Comparison of ENCODE assay signal across 13 mouse cellular contexts in genomic region chr14:25521500-25521899, GRCm38 (mm10).
DNase-seq lines count a peak whose midpoint lies in the region; ATAC-seq and TF ChIP-seq lines count a peak whose summit lies in the region.
"Had no signal": no experiment of that assay in that cellular context is flagged by ENCODE, and none has a peak within 500 bp of the region (broad histone marks: within the 10 kb centered on the region; RNA-seq: fewer than 3 reads in every experiment).

No protein-coding gene starts in this region.

- peak overlapping the region; percentile 77; the same call in 1 of the 2 replicates for H3K27ac ChIP-seq in heart, embryonic 15.5 days
- H3K27ac ChIP-seq in liver, embryonic 13.5 days, result peak overlapping the region; percentile 90

- no peak for ATAC-seq in heart, embryonic 15.5 days (replicated peaks; ENCODE audit: insufficient number of reproducible peaks, insufficient read depth, low FRiP score, low read depth)
- no peak for ATAC-seq in liver, embryonic 13.5 days (ENCODE audit: low read depth)
- ATAC-seq: inflammation-experienced regulatory T-cells, adult 6 months had no signal

- H3K36me3 ChIP-seq in heart, embryonic 15.5 days, result peaks cover 5% of the 10 kb centered on the region; the same call in 1 of the 2 replicates
- H3K36me3 ChIP-seq in C2C12 (ENCODE audit: control insufficient read depth, insufficient read depth), result peaks cover 4% of the 10 kb centered on the region
- 0 out of 2 replicates have a peak, but pooled peaks cover 4% of the 10 kb centered on the region for H3K36me3 ChIP-seq in liver, embryonic 13.5 days
- H3K36me3 ChIP-seq: stomach, embryonic 15.5 days had no signal

- no peak overlapping the region for H3ac ChIP-seq in C2C12 (ENCODE audit: control insufficient read depth, insufficient read length, low read depth)

- intact Hi-C loops in heart, postnatal 25 days (cut with DNase I), result loop anchor here (10.0 kb wide), 1 partner anchor 217 kb away; no protein-coding TSS in a partner anchor

- no peak overlapping the region for H3K4me3 ChIP-seq in heart, embryonic 15.5 days
- H3K4me3 ChIP-seq in C2C12 (ENCODE audit: insufficient read depth, poor library complexity, severe bottlenecking), result no peak overlapping the region
- no peak overlapping the region for H3K4me3 ChIP-seq in liver, embryonic 13.5 days (replicated peaks)
- H3K4me3 ChIP-seq: embryonic facial prominence, embryonic 15.5 days; stomach, embryonic 15.5 days had no signal

- no peak for DNase-seq in heart, postnatal 25 days (ENCODE audit: low spot score)
- DNase-seq in brain, embryonic 14.5 days (ENCODE audit: low read depth), result peak; percentile 33
- DNase-seq in liver, embryonic 13.5 days, result no peak
- DNase-seq in B cell, adult 2 months, result no peak
- no peak for DNase-seq in ovary, adult 18-20 months (ENCODE audit: low spot score)
- DNase-seq: adrenal gland, adult 2 months; kidney, postnatal 14 days; lung, postnatal 10 days had no signal

- no peak overlapping the region for H3K9ac ChIP-seq in heart, embryonic 15.5 days
- peak overlapping the region; percentile 31 for H3K9ac ChIP-seq in liver, embryonic 13.5 days
- H3K9ac ChIP-seq: embryonic facial prominence, embryonic 15.5 days; stomach, embryonic 15.5 days had no signal

- no peak overlapping the region for H3K4me2 ChIP-seq in heart, embryonic 15.5 days
- H3K4me2 ChIP-seq in liver, embryonic 13.5 days, result no peak overlapping the region
- H3K4me2 ChIP-seq: embryonic facial prominence, embryonic 15.5 days; stomach, embryonic 15.5 days had no signal

- no peaks in the 10 kb centered on the region for H3K27me3 ChIP-seq in heart, embryonic 15.5 days
- no peaks in the 10 kb centered on the region for H3K27me3 ChIP-seq in C2C12 (ENCODE audit: control insufficient read depth, insufficient read depth, insufficient read length)
- no peaks in the 10 kb centered on the region for H3K27me3 ChIP-seq in liver, embryonic 13.5 days
- H3K27me3 ChIP-seq: embryonic facial prominence, embryonic 15.5 days; stomach, embryonic 15.5 days had no signal

- peaks cover 45% of the 10 kb centered on the region for H3K79me3 ChIP-seq in C2C12 (ENCODE audit: low read depth)

- H3K79me2 ChIP-seq in C2C12 (ENCODE audit: control insufficient read depth, insufficient read depth), result peaks cover 89% of the 10 kb centered on the region

- whole genome bisulfite sequencing in heart, embryonic 15.5 days, result 74% methylated on average over 4 of the region's 4 CpGs
- 75% methylated on average over 4 of the region's 4 CpGs for WGBS in liver, embryonic 13.5 days (ENCODE audit: insufficient replicate concordance)

- no peaks in the 10 kb centered on the region for H3K9me3 ChIP-seq in heart, embryonic 15.5 days (replicated peaks)
- H3K9me3 ChIP-seq in liver, embryonic 13.5 days (replicated peaks), result no peaks in the 10 kb centered on the region
- H3K9me3 ChIP-seq: embryonic facial prominence, embryonic 15.5 days; stomach, embryonic 15.5 days had no signal

- H3K4me1 ChIP-seq in heart, embryonic 15.5 days (replicated peaks), result peaks cover 93% of the 10 kb centered on the region
- H3K4me1 ChIP-seq in liver, embryonic 13.5 days (replicated peaks), result peaks cover 100% of the 10 kb centered on the region

- TF ChIP-seq POLR2A in brain, embryonic 14.5 days (IDR thresholded peaks at IDR 0.05; ENCODE audit: borderline replicate concordance, extremely low read depth, insufficient read depth, insufficient read length, poor library complexity, severe bottlenecking), result no peak

- TF ChIP-seq CTCF in C2C12 (IDR thresholded peaks at IDR 0.05; ENCODE audit: control insufficient read depth, insufficient read depth, insufficient read length), result no peak
- no peak for TF ChIP-seq CTCF in brain, embryonic 14.5 days (IDR thresholded peaks at IDR 0.05; ENCODE audit: borderline replicate concordance, extremely low read depth, insufficient read depth, insufficient read length)

TF ChIP-seq in C2C12, 6 proteins besides CTCF, POLR2A, EP300 and RAD21:
- TF ChIP-seq MYOD1 (IDR thresholded peaks at IDR 0.05; ENCODE audit: control insufficient read depth, insufficient read length, low read depth) (peak; percentile 14), MYOG (IDR thresholded peaks at IDR 0.05; ENCODE audit: control insufficient read depth, extremely low read depth, insufficient read length) (no peak)
TF ChIP-seq in C2C12: peak in this region for 1.
